Mouse (Mus musculus): ENCODE data around the gene Alyref2.

The Alyref2 gene

GRCm38 (mm10) chr1:171501636-171502080 lies 1.6 kb upstream of the Alyref2 start:
- DNase-seq: peak; percentile 46

DNA sequence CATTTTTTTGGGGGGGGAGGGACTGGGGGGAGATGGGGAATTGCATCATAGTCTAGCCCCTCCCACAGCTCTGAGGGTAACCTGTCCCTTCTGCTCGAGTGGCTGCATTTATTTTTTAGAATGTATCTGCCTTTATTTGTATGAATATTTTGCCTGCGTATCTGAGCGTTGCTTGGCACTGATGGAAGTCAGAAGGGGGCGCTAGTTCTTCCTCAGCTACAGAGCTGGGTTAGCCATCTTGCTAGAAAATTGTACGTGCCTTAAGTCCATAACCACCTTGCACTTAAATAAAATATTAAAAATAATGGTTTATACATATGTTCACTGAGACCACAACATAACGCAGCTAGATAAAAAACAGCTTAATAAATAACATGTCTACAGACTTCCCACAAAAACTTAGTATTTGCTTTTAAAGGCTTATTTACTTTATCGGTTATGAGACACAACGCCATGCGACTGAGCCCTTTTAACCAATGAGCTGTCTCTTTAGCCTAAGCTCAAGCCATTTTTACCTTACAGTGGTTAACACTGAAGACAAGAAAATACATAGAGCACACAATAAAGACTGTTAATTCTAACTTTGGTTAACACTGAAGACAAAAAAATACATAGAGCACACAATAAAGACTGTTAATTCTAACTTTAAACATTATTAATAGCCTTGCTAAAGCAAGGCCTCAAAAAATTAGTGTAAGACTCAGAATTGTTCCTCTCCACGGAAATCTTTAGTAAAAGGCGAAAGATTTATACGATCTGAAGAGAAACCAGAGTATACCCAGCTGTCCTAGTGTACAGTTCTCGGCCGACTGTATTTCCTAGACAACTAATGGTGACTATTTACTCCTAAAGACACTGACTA lies 659 bp upstream of the Alyref2 start:
- peak; percentile 67 for DNase-seq

DNA sequence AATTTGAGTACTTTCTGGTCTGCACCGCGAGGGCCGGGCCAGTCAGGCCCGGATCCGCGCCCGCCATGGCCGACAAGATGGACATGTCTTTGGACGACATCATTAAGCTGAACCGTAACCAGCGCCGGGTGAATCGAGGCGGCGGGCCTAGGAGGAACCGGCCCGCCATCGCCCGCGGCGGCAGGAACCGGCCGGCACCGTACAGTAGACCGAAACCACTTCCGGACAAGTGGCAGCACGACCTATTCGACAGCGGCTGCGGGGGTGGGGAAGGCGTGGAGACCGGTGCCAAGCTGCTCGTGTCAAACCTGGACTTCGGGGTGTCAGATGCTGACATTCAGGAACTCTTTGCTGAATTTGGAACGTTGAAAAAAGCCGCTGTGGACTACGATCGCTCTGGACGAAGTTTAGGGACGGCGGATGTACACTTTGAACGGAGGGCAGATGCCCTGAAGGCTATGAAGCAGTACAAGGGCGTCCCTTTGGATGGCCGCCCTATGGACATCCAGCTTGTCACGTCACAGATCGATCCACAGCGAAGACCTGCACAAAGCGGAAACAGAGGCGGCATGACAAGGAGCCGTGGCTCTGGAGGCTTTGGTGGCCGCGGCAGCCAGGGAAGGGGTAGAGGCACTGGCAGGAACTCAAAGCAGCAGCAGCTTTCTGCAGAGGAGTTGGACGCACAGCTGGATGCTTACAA lies 464 bp downstream of the Alyref2 start:
- DNase-seq: peak; percentile 63

GRCm38 (mm10) chr1:171504586-171504985 lies 1.3 kb downstream of the Alyref2 start:
- no peak for DNase-seq

DNA sequence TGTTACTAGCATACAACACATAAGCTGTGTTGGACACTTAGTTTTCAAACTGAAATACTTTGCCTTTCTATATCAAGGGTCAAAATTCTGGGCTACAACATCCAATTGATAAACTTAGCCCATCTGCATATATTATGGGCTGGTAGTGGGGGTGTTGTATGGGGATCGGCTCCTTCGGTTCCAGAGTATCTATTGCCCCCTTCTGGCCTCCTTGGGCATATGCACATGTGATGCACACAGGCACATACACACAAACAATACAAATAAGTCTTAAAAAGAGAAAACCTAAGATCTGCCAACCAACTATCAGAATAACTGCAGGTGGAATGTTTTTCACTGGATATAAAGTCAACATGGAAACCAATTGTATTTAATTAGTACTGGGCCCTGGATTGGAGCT lies 10.0 kb downstream of the Alyref2 start:
- DNase-seq: no peak

- no peak for DNase-seq
Observed at GRCm38 (mm10) chr1:171513760-171514159, 10.5 kb downstream of the Alyref2 start.

DNA sequence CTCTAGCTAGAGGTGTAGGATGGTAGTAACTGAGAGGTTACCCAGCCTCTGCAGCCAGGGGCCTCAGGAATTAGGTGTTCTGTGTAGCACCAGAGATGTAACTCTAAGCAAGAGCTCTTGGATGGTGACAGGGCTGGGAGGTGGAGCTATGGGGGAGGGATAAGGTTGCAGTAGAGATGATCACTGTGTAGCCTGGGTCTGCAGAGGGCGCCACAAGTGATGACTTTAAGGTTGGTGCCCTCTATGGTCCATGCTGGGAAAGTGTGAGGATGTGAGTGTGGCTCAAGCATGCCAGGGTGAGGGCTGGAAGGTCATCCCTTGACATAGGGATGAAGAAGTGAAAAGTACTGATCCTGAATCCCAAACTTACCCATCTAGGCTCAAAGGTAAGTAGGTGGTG lies 11.8 kb downstream of the Alyref2 start:
- DNase-seq: no peak

- DNase-seq: no peak
Observed at GRCm38 (mm10) chr1:171515557-171515956, 12.3 kb downstream of the Alyref2 start.

GRCm38 (mm10) chr1:171531367-171531766 lies 28.1 kb downstream of the Alyref2 start:
- no peak for DNase-seq

GRCm38 (mm10) chr1:171532830-171533229 lies 29.6 kb downstream of the Alyref2 start:
- DNase-seq: no peak

DNA sequence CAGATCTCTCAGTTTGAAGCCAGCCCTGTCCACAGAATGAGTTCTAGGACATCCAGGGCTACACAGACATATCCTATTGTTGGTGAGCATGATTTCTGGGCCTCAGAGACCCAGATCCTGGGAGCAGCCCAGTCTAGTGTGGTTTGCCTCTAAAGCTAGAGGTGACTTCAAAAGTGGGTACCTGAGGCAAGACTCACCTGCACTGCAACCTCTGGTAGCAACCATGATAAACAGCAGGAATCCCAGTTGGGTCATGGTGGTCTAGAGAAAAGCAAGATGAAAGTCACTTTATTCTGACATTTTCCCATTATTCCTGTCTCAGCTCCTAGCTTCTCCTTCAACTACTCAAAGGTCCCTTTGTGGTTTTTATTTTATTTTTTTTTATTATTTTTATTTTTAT lies 31.3 kb downstream of the Alyref2 start:
- DNase-seq: no peak

DNA sequence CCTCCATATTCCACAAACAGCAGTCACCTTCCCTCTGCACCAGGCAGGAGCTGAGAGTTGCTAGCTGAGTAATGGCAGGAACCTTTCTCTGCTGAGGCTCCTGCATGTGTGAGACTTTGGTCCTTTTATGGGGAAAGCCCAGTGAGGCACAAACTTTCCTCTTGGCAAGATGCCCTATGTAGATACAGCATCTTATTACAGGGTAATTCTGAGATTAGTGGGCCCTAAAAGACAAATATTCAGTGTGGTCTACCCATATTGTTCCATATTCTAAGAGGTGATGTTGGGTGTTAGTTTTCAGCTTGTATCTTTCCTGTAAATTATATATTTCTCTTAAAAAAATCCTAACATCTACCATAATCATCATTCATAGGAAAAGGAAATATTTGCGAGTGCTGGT lies 31.9 kb downstream of the Alyref2 start, which contains the start of gene Itln1:
Itln1 (minus strand) TSS at position 101 of the 400 bp plus-strand sequence.
- no peak for DNase-seq

DNA sequence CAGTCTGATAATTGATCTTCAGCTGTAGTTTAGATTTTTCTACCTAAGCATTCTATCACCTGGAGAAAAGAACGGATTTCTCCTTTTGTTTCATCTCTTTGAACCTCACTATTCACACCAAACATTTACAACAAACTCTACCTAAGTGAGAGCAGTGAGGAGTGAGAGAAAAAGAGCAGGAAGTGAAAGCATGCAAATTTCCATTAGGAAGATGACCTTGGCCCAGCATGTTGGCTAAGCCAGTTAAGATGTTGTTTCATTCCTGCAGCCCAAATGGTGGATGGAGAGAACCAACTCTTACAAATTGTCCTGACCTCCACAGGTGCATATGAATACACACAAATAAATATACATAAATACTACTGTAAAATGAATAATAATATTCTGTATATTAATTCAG lies 37.4 kb downstream of the Alyref2 start:
- no peak for DNase-seq

- DNase-seq: no peak
Observed at GRCm38 (mm10) chr1:171551326-171551725, 48.0 kb downstream of the Alyref2 start.

DNA sequence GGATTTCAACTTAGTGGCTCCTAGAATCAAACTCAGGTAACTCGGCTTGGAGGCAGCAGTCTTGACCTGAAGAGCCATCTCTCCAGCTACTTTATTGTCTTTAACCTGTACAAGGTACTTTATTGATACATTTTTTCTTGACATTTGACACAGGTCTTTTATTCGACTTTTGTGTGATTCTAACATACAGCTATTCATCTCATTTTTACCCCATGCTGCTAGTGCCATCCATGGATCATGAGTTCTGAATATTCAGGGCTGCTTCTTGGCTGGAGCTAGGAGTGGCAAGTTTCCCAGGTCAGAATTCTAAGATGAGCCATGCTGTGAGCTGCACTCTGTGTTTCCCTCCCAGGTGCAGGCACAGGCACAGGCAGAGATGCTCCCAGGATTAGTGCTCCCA lies 49.0 kb downstream of the Alyref2 start:
- DNase-seq: no peak

DNA sequence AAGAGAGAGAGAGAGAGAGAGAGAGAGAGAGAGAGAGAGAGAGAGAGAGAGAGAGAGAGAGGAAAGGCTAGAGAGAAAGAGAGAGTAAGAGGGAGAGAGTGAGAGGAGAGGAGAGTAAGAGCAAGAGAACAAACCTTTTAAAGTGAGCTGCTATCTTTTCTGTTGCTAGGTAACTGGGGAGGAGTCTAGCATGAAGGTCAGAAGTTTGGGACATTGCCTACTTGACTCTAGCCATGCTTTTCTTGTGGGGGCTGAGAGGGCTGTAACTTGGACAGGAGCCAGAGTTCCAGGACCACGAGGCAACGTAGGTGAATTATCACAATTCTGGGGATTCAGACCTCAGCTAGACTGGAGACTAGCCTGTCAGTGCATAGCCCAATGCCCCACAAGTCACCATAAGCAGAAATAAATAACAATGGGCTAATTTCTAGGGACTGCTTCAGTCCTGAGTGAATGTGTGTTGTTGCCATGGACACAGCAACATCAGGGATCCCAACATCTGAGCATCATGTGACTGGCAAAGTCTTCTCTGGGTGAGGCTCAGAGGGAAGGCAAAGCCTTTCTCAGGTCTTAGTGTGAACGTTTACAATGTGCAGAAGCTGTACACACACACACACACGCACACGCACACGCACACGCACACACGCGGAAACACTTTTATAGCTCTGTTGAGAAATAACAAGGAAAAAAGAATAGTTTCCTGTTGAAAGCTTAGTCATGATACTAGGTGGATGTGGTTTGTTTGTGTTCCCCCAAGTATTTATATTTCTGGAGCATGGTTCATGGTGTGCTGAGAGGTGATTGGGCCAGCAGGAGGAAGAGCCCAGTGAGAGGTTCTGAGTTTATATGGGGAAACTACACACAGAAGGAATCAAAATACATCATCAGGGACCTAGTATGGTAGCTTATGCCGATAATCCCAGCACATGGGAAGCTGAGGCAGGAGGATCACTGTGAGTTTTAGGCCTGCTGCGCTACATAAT lies 50.4 kb downstream of the Alyref2 start:
- DNase-seq: no peak
